In genomic region chr10:41434624-41435023, GRCm38 (mm10) we compare ENCODE assay signal across 8 mouse cellular contexts. TPM values are rescaled to one million over a fixed set of nuclear protein-coding genes. Genes with fewer than 3 reads are reported as not detected.
DNase-seq lines count a peak whose midpoint lies in the region; ATAC-seq and TF ChIP-seq lines count a peak whose summit lies in the region.
"Had no signal": no experiment of that assay in that cellular context is flagged by ENCODE, and none has a peak within 500 bp of the region (broad histone marks: within the 10 kb centered on the region; RNA-seq: fewer than 3 reads in every experiment).

No protein-coding gene starts in this region.

- ATAC-seq in neural tube, embryonic 15.5 days (ENCODE audit: low FRiP score) = no peak
- no peak; the same call in 1 of the 2 replicates for ATAC-seq in hindbrain, postnatal 0 days
- no peak for ATAC-seq in liver, postnatal 0 days

- no peak overlapping the region for H3K27ac ChIP-seq in neural tube, embryonic 15.5 days (replicated peaks)
- H3K27ac ChIP-seq in hindbrain, postnatal 0 days = no peak overlapping the region
- H3K27ac ChIP-seq in liver, postnatal 0 days (ENCODE audit: low read depth) = no peak overlapping the region
- H3K27ac ChIP-seq: liver, embryonic 15.5 days had no signal

- WGBS in neural tube, embryonic 15.5 days = 25% methylated on average over 4 of the region's 4 CpGs
- 28% methylated on average over 4 of the region's 4 CpGs for WGBS in hindbrain, postnatal 0 days
- 26% methylated on average over 4 of the region's 4 CpGs for WGBS in liver, postnatal 0 days (ENCODE audit: insufficient replicate concordance)

- no peak for TF ChIP-seq EP300 in liver, postnatal 0 days (IDR thresholded peaks at IDR 0.05; ENCODE audit: low read depth)

- no peak overlapping the region for H3K9ac ChIP-seq in neural tube, embryonic 15.5 days (replicated peaks)
- H3K9ac ChIP-seq in hindbrain, postnatal 0 days (replicated peaks; ENCODE audit: low read length) = no peak overlapping the region
- H3K9ac ChIP-seq in liver, postnatal 0 days (replicated peaks) = no peak overlapping the region
- H3K9ac ChIP-seq: liver, embryonic 15.5 days had no signal

- 0 out of 2 replicates have a peak, but pooled peaks cover 4% of the 10 kb centered on the region for H3K27me3 ChIP-seq in neural tube, embryonic 15.5 days (replicated peaks)
- H3K27me3 ChIP-seq in hindbrain, postnatal 0 days (ENCODE audit: insufficient read depth, low read length) = no peaks in the 10 kb centered on the region
- H3K27me3 ChIP-seq in liver, postnatal 0 days (ENCODE audit: insufficient read depth, low read length) = no peaks in the 10 kb centered on the region

- no peak overlapping the region for H3K4me3 ChIP-seq in neural tube, embryonic 15.5 days (replicated peaks)
- no peak overlapping the region for H3K4me3 ChIP-seq in hindbrain, postnatal 0 days (ENCODE audit: low read length)
- no peak overlapping the region for H3K4me3 ChIP-seq in liver, postnatal 0 days (ENCODE audit: low read depth, low read length)
- H3K4me3 ChIP-seq: liver, embryonic 15.5 days had no signal

- no peaks in the 10 kb centered on the region for H3K4me1 ChIP-seq in neural tube, embryonic 15.5 days
- no peaks in the 10 kb centered on the region for H3K4me1 ChIP-seq in hindbrain, postnatal 0 days (ENCODE audit: insufficient read depth, low read length)
- H3K4me1 ChIP-seq in liver, postnatal 0 days (ENCODE audit: insufficient read depth) = no peaks in the 10 kb centered on the region
- H3K4me1 ChIP-seq: liver, embryonic 15.5 days had no signal

- DNase-seq in neural tube, embryonic 10.5 days (ENCODE audit: extremely low spot score, low spot score) = peak; percentile 30
- DNase-seq in R1 (ENCODE audit: low read depth, low spot score) = peak; percentile 88
- peak; percentile 54 for DNase-seq in cerebellum, adult 9-11 months
- DNase-seq in hindbrain, postnatal 0 days (ENCODE audit: low spot score) = peak; percentile 65
- DNase-seq in liver, postnatal 0 days = peak; percentile 58
- DNase-seq in thymus, postnatal 10 days (ENCODE audit: low spot score in 2 of 2) = peak; percentile 39 to 58

- peak; percentile 64 for TF ChIP-seq CTCF in hindbrain, postnatal 0 days (IDR thresholded peaks at IDR 0.05; ENCODE audit: low read depth)
- TF ChIP-seq CTCF in liver, postnatal 0 days (IDR thresholded peaks at IDR 0.05; ENCODE audit: low read depth) = peak; percentile 73

- no peaks in the 10 kb centered on the region for H3K9me3 ChIP-seq in neural tube, embryonic 15.5 days (replicated peaks)
- H3K9me3 ChIP-seq in hindbrain, postnatal 0 days (ENCODE audit: low read length) = no peaks in the 10 kb centered on the region
- H3K9me3 ChIP-seq in liver, postnatal 0 days (ENCODE audit: low read length) = no peaks in the 10 kb centered on the region
- H3K9me3 ChIP-seq: liver, embryonic 15.5 days had no signal

- H3K36me3 ChIP-seq in neural tube, embryonic 15.5 days = no peaks in the 10 kb centered on the region
- H3K36me3 ChIP-seq in hindbrain, postnatal 0 days (ENCODE audit: insufficient read depth, low read length) = no peaks in the 10 kb centered on the region
- H3K36me3 ChIP-seq in liver, postnatal 0 days (replicated peaks; ENCODE audit: insufficient read depth, low read length) = no peaks in the 10 kb centered on the region
- H3K36me3 ChIP-seq: liver, embryonic 15.5 days had no signal

- H3K4me2 ChIP-seq in neural tube, embryonic 15.5 days = no peak overlapping the region
- no peak overlapping the region for H3K4me2 ChIP-seq in hindbrain, postnatal 0 days (ENCODE audit: low read depth, low read length)
- H3K4me2 ChIP-seq in liver, postnatal 0 days (ENCODE audit: low read depth, low read length) = no peak overlapping the region
- H3K4me2 ChIP-seq: liver, embryonic 15.5 days had no signal

RNA-seq across cellular contexts. Expression of gene Zbtb24, which starts 15.6 kb away (rescaled TPM):
- polyA plus RNA-seq in neural tube, embryonic 15.5 days (2015; fragmentation: Nextera tagmentation; extraction: Ambion mirVana) = 17.7 and 17.9 TPM in 2 replicates
- 19.8 and 21.0 TPM in 2 replicates for total RNA-seq in hindbrain, postnatal 0 days (2014; rRNA removed)
- 14.3 and 16.6 TPM in 2 replicates for polyA plus RNA-seq in hindbrain, postnatal 0 days (2015; fragmentation: Nextera tagmentation; extraction: Ambion mirVana)
- polyA plus RNA-seq in liver, postnatal 0 days (2015; fragmentation: Nextera tagmentation; extraction: Ambion mirVana) = 3.9 and 4.7 TPM in 2 replicates

RNA-seq across cellular contexts. Expression of gene Mical1, which starts 41.5 kb away (rescaled TPM):
- polyA plus RNA-seq in neural tube, embryonic 15.5 days (2015; fragmentation: Nextera tagmentation; extraction: Ambion mirVana) = 22.7 and 29.6 TPM in 2 replicates
- 27.9 and 53.5 TPM in 2 replicates for total RNA-seq in hindbrain, postnatal 0 days (2014; rRNA removed)
- polyA plus RNA-seq in hindbrain, postnatal 0 days (2015; fragmentation: Nextera tagmentation; extraction: Ambion mirVana) = 22.2 and 23.6 TPM in 2 replicates
- 4.3 TPM in 2 replicates for polyA plus RNA-seq in liver, postnatal 0 days (2015; fragmentation: Nextera tagmentation; extraction: Ambion mirVana)

RNA-seq across cellular contexts. Expression of gene Smpd2, which starts 55.5 kb away (rescaled TPM):
- 37.6 and 42.4 TPM in 2 replicates for polyA plus RNA-seq in neural tube, embryonic 15.5 days (2015; fragmentation: Nextera tagmentation; extraction: Ambion mirVana)
- 48.0 and 74.5 TPM in 2 replicates for total RNA-seq in hindbrain, postnatal 0 days (2014; rRNA removed)
- 50.5 and 52.3 TPM in 2 replicates for polyA plus RNA-seq in hindbrain, postnatal 0 days (2015; fragmentation: Nextera tagmentation; extraction: Ambion mirVana)
- 17.9 and 19.7 TPM in 2 replicates for polyA plus RNA-seq in liver, postnatal 0 days (2015; fragmentation: Nextera tagmentation; extraction: Ambion mirVana)

RNA-seq across cellular contexts. Expression of gene Ppil6, which starts 55.6 kb away (rescaled TPM):
- 4.2 and 4.6 TPM in 2 replicates for polyA plus RNA-seq in neural tube, embryonic 15.5 days (2015; fragmentation: Nextera tagmentation; extraction: Ambion mirVana)
- total RNA-seq in hindbrain, postnatal 0 days (2014; rRNA removed) = 1.8 and 3.7 TPM in 2 replicates
- polyA plus RNA-seq in hindbrain, postnatal 0 days (2015; fragmentation: Nextera tagmentation; extraction: Ambion mirVana) = 6.5 and 7.7 TPM in 2 replicates
- 0.22 and 0.25 TPM in 2 replicates for polyA plus RNA-seq in liver, postnatal 0 days (2015; fragmentation: Nextera tagmentation; extraction: Ambion mirVana)

Comparison
In these comparisons a context has a peak if more than half of its experiments do, and no peak if none do; other contexts are left out.
1. DNase-seq: peak in every context shown above with its lines; median percentile 88 in R1; 65 in hindbrain, postnatal 0 days; 58 in liver, postnatal 0 days; 54 in cerebellum, adult 9-11 months; 48 in thymus, postnatal 10 days; 30 in neural tube, embryonic 10.5 days.